Mouse (Mus musculus) CH12.LX (cell line): Measurements from ENCODE around the gene Prokr2.

Experiments used
- CTCF ChIP-seq, 2 experiments: IDR thresholded peaks in 1 of 2; conservative IDR thresholded peaks in 1 of 2; 2 replicates each; pipeline ENCODE4 v1.5.1; 2011 to 2012; ENCODE audit warnings: low read depth in 2 of 2, low read length in 2 of 2, improper control_type of control experiment in 1 of 2, inconsistent platforms in 1 of 2, mild to moderate bottlenecking in 1 of 2, moderate library complexity in 1 of 2
- JUND ChIP-seq: conservative IDR thresholded peaks from 2 replicates; pipeline ENCODE4 v1.6.1; 2011; ENCODE audit warnings: low read depth, low read length, improper control_type of control experiment
- USF1 ChIP-seq: IDR thresholded peaks from 2 replicates; pipeline ENCODE4 v1.6.1; 2014; ENCODE audit warnings: low read depth, mild to moderate bottlenecking, inconsistent platforms, low read length, improper control_type of control experiment
- USF2 ChIP-seq: conservative IDR thresholded peaks from 2 replicates; pipeline ENCODE4 v1.6.1; 2011; ENCODE audit warnings: low read depth, low read length, improper control_type of control experiment

DNA sequence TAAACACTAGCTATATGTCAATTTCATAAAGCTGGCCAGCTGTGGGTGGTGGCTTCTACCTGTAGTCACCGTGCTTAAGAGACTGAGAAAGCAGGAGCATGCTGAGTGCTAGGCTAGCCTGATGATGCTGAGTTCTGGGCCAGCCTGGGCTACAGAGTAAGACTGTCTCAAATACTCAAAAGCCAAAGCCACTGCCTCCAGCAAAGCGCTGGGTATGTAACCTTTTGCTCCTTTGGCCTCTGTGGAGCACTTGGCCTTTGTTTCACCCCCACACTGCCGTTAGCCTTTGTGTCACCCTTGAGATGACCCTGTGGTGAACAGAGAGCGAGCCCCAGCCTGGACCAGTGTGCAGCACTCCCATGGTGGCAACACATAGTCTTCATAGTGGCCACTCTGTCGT is 64.7 kb downstream of the Prokr2 start:
- no peak for TF ChIP-seq CTCF (conservative IDR thresholded peaks at IDR 0.05 in 1 of 2, IDR thresholded peaks at IDR 0.05 in 1 of 2; ENCODE audit: low read depth in 2 of 2, low read length in 2 of 2)
- no peak for TF ChIP-seq JUND
- TF ChIP-seq USF1 = no peak
- no peak for TF ChIP-seq USF2
